Mouse (Mus musculus) intestine, embryonic 15.5 days (tissue): ENCODE measurements around the gene Eng. TPM values are rescaled to one million over a fixed set of nuclear protein-coding genes. Genes with fewer than 3 reads are reported as not detected.

Experiments used
- ATAC-seq: fragments of 200-750 bp; cut with Nextera tagmentation; 2 replicates; pipeline ENCODE4 v1.8.0; 2017; ENCODE audit warnings: moderate TSS enrichment, moderate library complexity
- H3K27ac ChIP-seq: fragments of 300-500 bp; sonication (generic); 2 replicates; pipeline ENCODE4 v1.5.1; 2015; ENCODE audit warnings: mild to moderate bottlenecking, inconsistent platforms
- H3K27me3 ChIP-seq: fragments of 300-500 bp; sonication (generic); replicated peaks from 2 replicates; pipeline ENCODE4 v1.6.1; 2015; ENCODE audit warnings: inconsistent platforms
- H3K36me3 ChIP-seq: fragments of 300-500 bp; sonication (generic); 2 replicates; pipeline ENCODE4 v1.6.1; 2015; ENCODE audit warnings: inconsistent platforms
- H3K4me1 ChIP-seq: fragments of 300-500 bp; sonication (generic); replicated peaks from 2 replicates; pipeline ENCODE4 v1.6.1; 2015; ENCODE audit warnings: inconsistent platforms
- H3K4me2 ChIP-seq: fragments of 300-500 bp; sonication (generic); replicated peaks from 2 replicates; pipeline ENCODE4 v1.6.1; 2015; ENCODE audit warnings: mild to moderate bottlenecking, inconsistent platforms
- H3K4me3 ChIP-seq: fragments of 300-500 bp; sonication (generic); replicated peaks from 2 replicates; pipeline ENCODE4 v1.5.1; 2015; ENCODE audit warnings: inconsistent platforms
- H3K9ac ChIP-seq: fragments of 300-500 bp; sonication (generic); 2 replicates; pipeline ENCODE4 v1.6.1; 2015; ENCODE audit warnings: inconsistent platforms
- H3K9me3 ChIP-seq: fragments of 300-500 bp; sonication (generic); 2 replicates; pipeline ENCODE4 v1.6.1; 2016; ENCODE audit warnings: inconsistent platforms
- WGBS: fragments of 180-500 bp; shearing (Covaris S2); methylation state at CpG from one replicate; pipeline ENCODE4 v1.1.7; 2015; 5-methylcytosine and 5-hydroxymethylcytosine counted together
- polyA plus RNA-seq: library from polyadenylated mRNA; unstranded; fragments of >200 nt; fragmentation: Nextera tagmentation; extraction: Ambion mirVana; gene quantifications from 2 replicates; pipeline ENCODE4 v1.2.1, GENCODE M21; 2015

Gene Eng
- polyA plus RNA-seq, 1 experiment from 2014 or later = 62.6 TPM

GRCm38 (mm10) chr2:32676821-32677220 lies 30.4 kb downstream of the Eng start:
- WGBS = 88% methylated on average over 3 of the region's 3 CpGs
- H3K27me3 ChIP-seq = no peaks in the 10 kb centered on the region
- H3K9ac ChIP-seq = no peak overlapping the region
- peaks cover 20% of the 10 kb centered on the region for H3K4me1 ChIP-seq
- H3K4me2 ChIP-seq = no peak overlapping the region
- no peak overlapping the region for H3K27ac ChIP-seq
- H3K9me3 ChIP-seq = no peaks in the 10 kb centered on the region
- no peak for ATAC-seq
- no peak overlapping the region for H3K4me3 ChIP-seq
- no peaks in the 10 kb centered on the region for H3K36me3 ChIP-seq

- no peak overlapping the region for H3K4me2 ChIP-seq
- H3K27ac ChIP-seq = no peak overlapping the region
- H3K4me1 ChIP-seq = peaks cover 27% of the 10 kb centered on the region
- no peak for ATAC-seq
- no peak overlapping the region for H3K9ac ChIP-seq
- no peaks in the 10 kb centered on the region for H3K27me3 ChIP-seq
- H3K36me3 ChIP-seq = 0 out of 2 replicates have a peak, but pooled peaks cover under 1% of the 10 kb centered on the region
- no peaks in the 10 kb centered on the region for H3K9me3 ChIP-seq
- H3K4me3 ChIP-seq = no peak overlapping the region
- 85% methylated on average over 7 of the region's 7 CpGs for WGBS
Observed at GRCm38 (mm10) chr2:32677683-32678082, 31.3 kb downstream of the Eng start.

- Histone ChIP-seq H3K9ac (peak overlapping the region; percentile 1; the same call in 1 of the 2 replicates), H3K36me3 (peaks cover 20% of the 10 kb centered on the region; the same call in 1 of the 2 replicates), H3K27me3 (no peaks in the 10 kb centered on the region), H3K27ac (peak overlapping the region; percentile 79), H3K9me3 (no peaks in the 10 kb centered on the region), H3K4me1 (peaks cover 28% of the 10 kb centered on the region), H3K4me3 (no peak overlapping the region), H3K4me2 (no peak overlapping the region)
- peak; percentile 60 for ATAC-seq
- 27% methylated on average over 7 of the region's 7 CpGs for WGBS
Observed at GRCm38 (mm10) chr2:32680051-32680451, 33.7 kb downstream of the Eng start.

GRCm38 (mm10) chr2:32680961-32681650 lies 34.7 kb downstream of the Eng start:
- peaks cover 28% of the 10 kb centered on the region for H3K4me1 ChIP-seq
- H3K36me3 ChIP-seq = peaks cover 28% of the 10 kb centered on the region
- 77% methylated on average over 19 of the region's 19 CpGs for WGBS
- no peak overlapping the region for H3K4me3 ChIP-seq
- H3K27ac ChIP-seq = peak overlapping the region; percentile 79
- H3K9ac ChIP-seq = no peak overlapping the region
- no peaks in the 10 kb centered on the region for H3K27me3 ChIP-seq
- peak; percentile 58 for ATAC-seq
- H3K4me2 ChIP-seq = no peak overlapping the region
- no peaks in the 10 kb centered on the region for H3K9me3 ChIP-seq

GRCm38 (mm10) chr2:32681754-32682153 lies 35.4 kb downstream of the Eng start:
- 59% methylated on average over 6 of the region's 6 CpGs for WGBS

GRCm38 (mm10) chr2:32682721-32683417 lies 36.5 kb downstream of the Eng start:
- Histone ChIP-seq H3K4me3 (no peak overlapping the region), H3K4me2 (no peak overlapping the region), H3K9ac (no peak overlapping the region), H3K27me3 (no peaks in the 10 kb centered on the region), H3K9me3 (no peaks in the 10 kb centered on the region), H3K4me1 (peaks cover 28% of the 10 kb centered on the region), H3K27ac (peak overlapping the region; percentile 29; the same call in 1 of the 2 replicates), H3K36me3 (peaks cover 43% of the 10 kb centered on the region)
- 76% methylated on average over 14 of the region's 14 CpGs for WGBS
- no peak for ATAC-seq

More at GRCm38 (mm10) chr2:32681754-32682153, 35.4 kb downstream of the Eng start:
- Histone ChIP-seq H3K4me1 (peaks cover 28% of the 10 kb centered on the region), H3K4me2 (no peak overlapping the region), H3K36me3 (peaks cover 34% of the 10 kb centered on the region), H3K9me3 (no peaks in the 10 kb centered on the region), H3K4me3 (no peak overlapping the region), H3K27ac (peak overlapping the region; percentile 79), H3K9ac (no peak overlapping the region), H3K27me3 (no peaks in the 10 kb centered on the region)
- ATAC-seq = peak; percentile 12; the same call in 1 of the 2 replicates

- H3K9me3 ChIP-seq = no peaks in the 10 kb centered on the region
- no peaks in the 10 kb centered on the region for H3K27me3 ChIP-seq
- H3K36me3 ChIP-seq = peaks cover 44% of the 10 kb centered on the region
- no peak overlapping the region for H3K9ac ChIP-seq
- no peak overlapping the region for H3K27ac ChIP-seq
- H3K4me3 ChIP-seq = no peak overlapping the region
- WGBS = 88% methylated on average over 10 of the region's 10 CpGs
- ATAC-seq = no peak
- H3K4me2 ChIP-seq = no peak overlapping the region
- peaks cover 28% of the 10 kb centered on the region for H3K4me1 ChIP-seq
Observed at GRCm38 (mm10) chr2:32683701-32684100, 37.3 kb downstream of the Eng start.

- Histone ChIP-seq H3K27ac (no peak overlapping the region), H3K4me3 (no peak overlapping the region), H3K9ac (no peak overlapping the region), H3K36me3 (peaks cover 44% of the 10 kb centered on the region), H3K9me3 (no peaks in the 10 kb centered on the region), H3K4me1 (peaks cover 30% of the 10 kb centered on the region), H3K27me3 (no peaks in the 10 kb centered on the region), H3K4me2 (no peak overlapping the region)
- 89% methylated on average over 15 of the region's 15 CpGs for WGBS
- ATAC-seq = no peak
Observed at GRCm38 (mm10) chr2:32684681-32685428, 38.5 kb downstream of the Eng start.

- peaks cover 44% of the 10 kb centered on the region for H3K36me3 ChIP-seq
- peaks cover 26% of the 10 kb centered on the region for H3K4me1 ChIP-seq
- no peak overlapping the region for H3K4me3 ChIP-seq
- whole genome bisulfite sequencing = 80% methylated on average over 3 of the region's 3 CpGs
- no peaks in the 10 kb centered on the region for H3K9me3 ChIP-seq
- ATAC-seq = no peak
- H3K27me3 ChIP-seq = no peaks in the 10 kb centered on the region
- H3K4me2 ChIP-seq = no peak overlapping the region
- H3K27ac ChIP-seq = no peak overlapping the region; the same call in 1 of the 2 replicates
- no peak overlapping the region for H3K9ac ChIP-seq
Observed at GRCm38 (mm10) chr2:32685807-32686206, 39.4 kb downstream of the Eng start.

GRCm38 (mm10) chr2:32686640-32687039 lies 40.2 kb downstream of the Eng start:
- Histone ChIP-seq H3K9ac (no peak overlapping the region), H3K4me2 (no peak overlapping the region), H3K27ac (no peak overlapping the region), H3K27me3 (no peaks in the 10 kb centered on the region), H3K36me3 (peaks cover 44% of the 10 kb centered on the region), H3K4me1 (peaks cover 23% of the 10 kb centered on the region), H3K9me3 (no peaks in the 10 kb centered on the region), H3K4me3 (no peak overlapping the region)
- 90% methylated on average over 6 of the region's 6 CpGs for WGBS
- no peak for ATAC-seq

GRCm38 (mm10) chr2:32687562-32687961 lies 41.2 kb downstream of the Eng start:
- peaks cover 44% of the 10 kb centered on the region for H3K36me3 ChIP-seq
- no peak overlapping the region for H3K27ac ChIP-seq
- H3K4me1 ChIP-seq = peaks cover 22% of the 10 kb centered on the region
- H3K9me3 ChIP-seq = no peaks in the 10 kb centered on the region
- H3K4me3 ChIP-seq = no peak overlapping the region
- no peak overlapping the region for H3K4me2 ChIP-seq
- ATAC-seq = no peak
- no peaks in the 10 kb centered on the region for H3K27me3 ChIP-seq
- WGBS = 89% methylated on average over 8 of the region's 8 CpGs
- no peak overlapping the region for H3K9ac ChIP-seq

GRCm38 (mm10) chr2:32689420-32689819 lies 43.0 kb downstream of the Eng start:
- peak; percentile 13; the same call in 1 of the 2 replicates for ATAC-seq
- Histone ChIP-seq H3K9ac (no peak overlapping the region), H3K27me3 (no peaks in the 10 kb centered on the region), H3K4me2 (no peak overlapping the region), H3K27ac (no peak overlapping the region), H3K4me3 (no peak overlapping the region), H3K36me3 (peaks cover 30% of the 10 kb centered on the region), H3K4me1 (peaks cover 28% of the 10 kb centered on the region), H3K9me3 (no peaks in the 10 kb centered on the region)
- 29% methylated on average over 5 of the region's 5 CpGs for WGBS
